Mouse (Mus musculus) CH12.LX (cell line): ENCODE measurements around the gene Elfn2.

Experiments used
- BHLHE40 ChIP-seq: IDR thresholded peaks from 2 replicates; pipeline ENCODE4 v1.6.1; 2011; ENCODE audit warnings: mild to moderate bottlenecking, low read depth, low read length, improper control_type of control experiment
- CHD2 ChIP-seq: IDR thresholded peaks from 2 replicates; pipeline ENCODE4 v1.6.1; 2011; ENCODE audit warnings: low read length, improper control_type of control experiment
- CTCF ChIP-seq, 2 experiments: IDR thresholded peaks in 1 of 2; conservative IDR thresholded peaks in 1 of 2; 2 replicates each; pipeline ENCODE4 v1.5.1; 2011 to 2012; ENCODE audit warnings: low read depth in 2 of 2, low read length in 2 of 2, improper control_type of control experiment in 1 of 2, inconsistent platforms in 1 of 2, mild to moderate bottlenecking in 1 of 2, moderate library complexity in 1 of 2
- MAZ ChIP-seq: IDR thresholded peaks from 2 replicates; pipeline ENCODE4 v1.6.1; 2012; ENCODE audit warnings: low read depth, mild to moderate bottlenecking, inconsistent platforms, low read length, improper control_type of control experiment, moderate library complexity
- POLR2A ChIP-seq: IDR thresholded peaks from 2 replicates; pipeline ENCODE4 v1.6.1; 2011; ENCODE audit warnings: low read depth, mild to moderate bottlenecking, improper control_type of control experiment, low read length
- ZC3H11A ChIP-seq: IDR thresholded peaks from 2 replicates; pipeline ENCODE4 v1.6.1; 2012; ENCODE audit warnings: low read depth, mild to moderate bottlenecking, inconsistent platforms, low read length, improper control_type of control experiment

- TF ChIP-seq CTCF (conservative IDR thresholded peaks at IDR 0.05 in 1 of 2, IDR thresholded peaks at IDR 0.05 in 1 of 2; ENCODE audit: low read depth in 2 of 2, low read length in 2 of 2) = no peak
- TF ChIP-seq CHD2 = no peak
- no peak for TF ChIP-seq ZC3H11A
- TF ChIP-seq MAZ = no peak
- TF ChIP-seq BHLHE40 = no peak
- no peak for TF ChIP-seq POLR2A
Measured at GRCm38 (mm10) chr15:78749855-78750254, 31.3 kb upstream of the Elfn2 start.
